Mouse (Mus musculus): ENCODE data around the gene Htr3a. TPM values are rescaled to one million over a fixed set of nuclear protein-coding genes. Genes with fewer than 3 reads are reported as not detected.

Htr3a gene
- 1.4 and 1.9 TPM in 2 replicates for polyA plus RNA-seq (2015; fragmentation: Nextera tagmentation; extraction: Ambion mirVana)

- H3K4me3 ChIP-seq (replicated peaks): no peak within 1 kb of the TSS
- H3K9ac ChIP-seq: no peak within 1 kb of the TSS
- no peaks in the 10 kb centered on the region for H3K36me3 ChIP-seq
- WGBS: 1% methylated on average over 9 of the region's 9 CpGs
- H3K27ac ChIP-seq (replicated peaks): no peak within 1 kb of the TSS
- peak; percentile 77; the same call in 1 of the 2 replicates for ATAC-seq (ENCODE audit: insufficient number of reproducible peaks, low FRiP score, low TSS enrichment, low read depth)
- H3K27me3 ChIP-seq: no peaks in the 10 kb centered on the region; the same call in 1 of the 2 replicates
- H3K4me1 ChIP-seq: peaks cover 10% of the 10 kb centered on the region
- no peaks in the 10 kb centered on the region for H3K9me3 ChIP-seq (replicated peaks)
- H3K4me2 ChIP-seq (replicated peaks): 0 out of 2 replicates have a peak within 1 kb of the TSS, but pooled peaks have one; percentile 12
Observed at GRCm38 (mm10) chr9:48910885-48911537, at the start of gene Htr3a. Gene Htr3a, minus strand, starts transcription at chr9:48911099.

- Histone ChIP-seq H3K27ac (replicated peaks) (no peak overlapping the region), H3K4me1 (no peaks in the 10 kb centered on the region), H3K27me3 (no peaks in the 10 kb centered on the region), H3K4me2 (replicated peaks) (no peak overlapping the region), H3K36me3 (no peaks in the 10 kb centered on the region), H3K4me3 (replicated peaks) (no peak overlapping the region), H3K9ac (no peak overlapping the region), H3K9me3 (replicated peaks) (no peaks in the 10 kb centered on the region)
- ATAC-seq (ENCODE audit: insufficient number of reproducible peaks, low FRiP score, low TSS enrichment, low read depth): no peak
- WGBS: 86% methylated on average over 4 of the region's 4 CpGs
Observed at GRCm38 (mm10) chr9:48947565-48947964, 36.7 kb upstream of the Htr3a start.

- Histone ChIP-seq H3K27ac (replicated peaks) (no peak overlapping the region), H3K9me3 (replicated peaks) (no peaks in the 10 kb centered on the region), H3K4me3 (replicated peaks) (no peak overlapping the region), H3K4me2 (replicated peaks) (no peak overlapping the region), H3K36me3 (no peaks in the 10 kb centered on the region), H3K27me3 (no peaks in the 10 kb centered on the region), H3K9ac (no peak overlapping the region), H3K4me1 (no peaks in the 10 kb centered on the region)
- 81% methylated on average over 1 of the region's 1 CpGs for WGBS
- no peak for ATAC-seq (ENCODE audit: insufficient number of reproducible peaks, low FRiP score, low TSS enrichment, low read depth)
Observed at GRCm38 (mm10) chr9:48942349-48942748, 31.4 kb upstream of the Htr3a start.

- H3K27ac ChIP-seq (replicated peaks): no peak overlapping the region
- no peaks in the 10 kb centered on the region for H3K27me3 ChIP-seq
- H3K4me1 ChIP-seq: no peaks in the 10 kb centered on the region
- no peak overlapping the region for H3K4me2 ChIP-seq (replicated peaks)
- WGBS: 79% methylated on average over 5 of the region's 5 CpGs
- no peaks in the 10 kb centered on the region for H3K9me3 ChIP-seq (replicated peaks)
- H3K9ac ChIP-seq: no peak overlapping the region
- H3K36me3 ChIP-seq: no peaks in the 10 kb centered on the region
- ATAC-seq (ENCODE audit: insufficient number of reproducible peaks, low FRiP score, low TSS enrichment, low read depth): no peak
- no peak overlapping the region for H3K4me3 ChIP-seq (replicated peaks)
Observed at GRCm38 (mm10) chr9:48929436-48929835, 18.5 kb upstream of the Htr3a start.

GRCm38 (mm10) chr9:48928781-48929180, 17.9 kb upstream of the Htr3a start:
- Histone ChIP-seq H3K27me3 (no peaks in the 10 kb centered on the region), H3K4me2 (replicated peaks) (no peak overlapping the region), H3K27ac (replicated peaks) (no peak overlapping the region), H3K9ac (no peak overlapping the region), H3K36me3 (no peaks in the 10 kb centered on the region), H3K4me1 (no peaks in the 10 kb centered on the region), H3K4me3 (replicated peaks) (no peak overlapping the region), H3K9me3 (replicated peaks) (no peaks in the 10 kb centered on the region)
- no peak for ATAC-seq (ENCODE audit: insufficient number of reproducible peaks, low FRiP score, low TSS enrichment, low read depth)
- 39% methylated on average over 3 of the region's 3 CpGs for WGBS

- H3K27ac ChIP-seq (replicated peaks): no peak overlapping the region
- no peaks in the 10 kb centered on the region for H3K36me3 ChIP-seq
- no peaks in the 10 kb centered on the region for H3K27me3 ChIP-seq
- H3K4me3 ChIP-seq (replicated peaks): no peak overlapping the region
- no peaks in the 10 kb centered on the region for H3K9me3 ChIP-seq (replicated peaks)
- WGBS: 54% methylated on average over 18 of the region's 18 CpGs
- no peak overlapping the region for H3K9ac ChIP-seq
- peaks cover 8% of the 10 kb centered on the region for H3K4me1 ChIP-seq
- no peak overlapping the region for H3K4me2 ChIP-seq (replicated peaks)
- ATAC-seq (ENCODE audit: insufficient number of reproducible peaks, low FRiP score, low TSS enrichment, low read depth): no peak
Observed at GRCm38 (mm10) chr9:48916011-48916788, 5.3 kb upstream of the Htr3a start.

- Histone ChIP-seq H3K27ac (replicated peaks) (no peak overlapping the region), H3K4me2 (replicated peaks) (no peak overlapping the region), H3K9me3 (replicated peaks) (no peaks in the 10 kb centered on the region), H3K36me3 (no peaks in the 10 kb centered on the region), H3K27me3 (no peaks in the 10 kb centered on the region; the same call in 1 of the 2 replicates), H3K9ac (no peak overlapping the region), H3K4me1 (0 out of 2 replicates have a peak, but pooled peaks cover 3% of the 10 kb centered on the region), H3K4me3 (replicated peaks) (no peak overlapping the region)
- no peak for ATAC-seq (ENCODE audit: insufficient number of reproducible peaks, low FRiP score, low TSS enrichment, low read depth)
- 82% methylated on average over 5 of the region's 5 CpGs for WGBS
Observed at GRCm38 (mm10) chr9:48904421-48904820, 6.5 kb downstream of the Htr3a start.

- ATAC-seq (ENCODE audit: insufficient number of reproducible peaks, low FRiP score, low TSS enrichment, low read depth): no peak
- WGBS: 67% methylated on average over 2 of the region's 2 CpGs
- Histone ChIP-seq H3K4me1 (0 out of 2 replicates have a peak, but pooled peaks cover 3% of the 10 kb centered on the region), H3K4me3 (replicated peaks) (no peak overlapping the region), H3K36me3 (no peaks in the 10 kb centered on the region), H3K4me2 (replicated peaks) (no peak overlapping the region), H3K9ac (no peak overlapping the region), H3K9me3 (replicated peaks) (no peaks in the 10 kb centered on the region), H3K27me3 (no peaks in the 10 kb centered on the region; the same call in 1 of the 2 replicates), H3K27ac (replicated peaks) (no peak overlapping the region)
Observed at GRCm38 (mm10) chr9:48903766-48904165, 7.1 kb downstream of the Htr3a start.

- WGBS: 16% methylated on average over 8 of the region's 8 CpGs
- H3K4me2 ChIP-seq (replicated peaks): no peak overlapping the region
- ATAC-seq (ENCODE audit: insufficient number of reproducible peaks, low FRiP score, low TSS enrichment, low read depth): no peak
- no peaks in the 10 kb centered on the region for H3K36me3 ChIP-seq
- no peak overlapping the region for H3K27ac ChIP-seq (replicated peaks)
- no peak overlapping the region for H3K4me3 ChIP-seq (replicated peaks)
- no peaks in the 10 kb centered on the region for H3K9me3 ChIP-seq (replicated peaks)
- peaks cover 24% of the 10 kb centered on the region for H3K27me3 ChIP-seq
- peaks cover 6% of the 10 kb centered on the region for H3K4me1 ChIP-seq
- no peak overlapping the region for H3K9ac ChIP-seq
Observed at GRCm38 (mm10) chr9:48898551-48898950, 12.3 kb downstream of the Htr3a start.

GRCm38 (mm10) chr9:48895819-48896536, 14.9 kb downstream of the Htr3a start:
- 0 out of 2 replicates have a peak overlapping the region, but pooled peaks have one; percentile 11 for H3K4me2 ChIP-seq (replicated peaks)
- 6% methylated on average over 18 of the region's 18 CpGs for WGBS
- H3K27me3 ChIP-seq: peaks cover 28% of the 10 kb centered on the region
- no peaks in the 10 kb centered on the region for H3K9me3 ChIP-seq (replicated peaks)
- H3K4me1 ChIP-seq: peaks cover 6% of the 10 kb centered on the region
- H3K4me3 ChIP-seq (replicated peaks): no peak overlapping the region
- peak; percentile 60; the same call in 1 of the 2 replicates for ATAC-seq (ENCODE audit: insufficient number of reproducible peaks, low FRiP score, low TSS enrichment, low read depth)
- H3K36me3 ChIP-seq: no peaks in the 10 kb centered on the region
- no peak overlapping the region for H3K27ac ChIP-seq (replicated peaks)
- H3K9ac ChIP-seq: no peak overlapping the region

GRCm38 (mm10) chr9:48894755-48895154, 16.1 kb downstream of the Htr3a start:
- peaks cover 6% of the 10 kb centered on the region for H3K4me1 ChIP-seq
- no peak overlapping the region for H3K4me3 ChIP-seq (replicated peaks)
- H3K9ac ChIP-seq: no peak overlapping the region
- H3K27me3 ChIP-seq: peaks cover 28% of the 10 kb centered on the region
- H3K27ac ChIP-seq (replicated peaks): no peak overlapping the region
- H3K36me3 ChIP-seq: no peaks in the 10 kb centered on the region
- WGBS: 60% methylated on average over 6 of the region's 6 CpGs
- no peaks in the 10 kb centered on the region for H3K9me3 ChIP-seq (replicated peaks)
- ATAC-seq (ENCODE audit: insufficient number of reproducible peaks, low FRiP score, low TSS enrichment, low read depth): no peak
- H3K4me2 ChIP-seq (replicated peaks): no peak overlapping the region
